Mouse (Mus musculus) kidney, adult 2 months (tissue): ENCODE results near the gene Fxr2. TPM values are rescaled to one million over a fixed set of nuclear protein-coding genes. Genes with fewer than 3 reads are reported as not detected.

Experiments used
- DNase-seq: peaks from one replicate; pipeline ENCODE4 v3.0.0; 2021
- H3K27ac ChIP-seq: fragments of 200-500 bp; 2 replicates; pipeline ENCODE4 v1.5.1; 2012; ENCODE audit warnings: low read depth, low read length, control low read depth, inconsistent platforms; ENCODE audit not compliant: insufficient read depth
- H3K27me3 ChIP-seq: fragments of 200-500 bp; replicated peaks from 2 replicates; pipeline ENCODE4 v1.6.1; 2012; ENCODE audit warnings: mild to moderate bottlenecking, moderate library complexity, low read length, inconsistent platforms; ENCODE audit not compliant: control insufficient read depth, insufficient read depth
- H3K36me3 ChIP-seq: fragments of 200-500 bp; 2 replicates; pipeline ENCODE4 v1.6.1; 2012; ENCODE audit warnings: mild to moderate bottlenecking, moderate library complexity, low read length, inconsistent platforms; ENCODE audit not compliant: control insufficient read depth, insufficient read depth
- H3K4me1 ChIP-seq: fragments of 200-500 bp; 2 replicates; pipeline ENCODE4 v1.6.1; 2011; ENCODE audit warnings: low read length; ENCODE audit not compliant: control insufficient read depth, insufficient read depth
- H3K4me3 ChIP-seq: fragments of 200-500 bp; 2 replicates; pipeline ENCODE4 v1.5.1; 2011; ENCODE audit warnings: mild to moderate bottlenecking, low read depth, low read length, control low read depth; ENCODE audit not compliant: insufficient read depth
- CTCF ChIP-seq: fragments of 200-500 bp; conservative IDR thresholded peaks from 2 replicates; pipeline ENCODE4 v1.5.1; 2011; ENCODE audit warnings: low read depth, mild to moderate bottlenecking, control low read depth, low read length, moderate library complexity, mixed read lengths; ENCODE audit not compliant: insufficient read depth, insufficient read length
- POLR2A ChIP-seq: fragments of 200-500 bp; IDR thresholded peaks from one replicate; pipeline ENCODE4 v1.6.1; 2011; ENCODE audit warnings: low read depth, low read length, control low read depth
- WGBS: fragments of 180-500 bp; shearing (Covaris S2); methylation state at CpG from one replicate; pipeline ENCODE4 v1.1.7; 2018; 5-methylcytosine and 5-hydroxymethylcytosine counted together
- polyA plus RNA-seq: library from polyadenylated mRNA; depleted of rRNA; stranded (reverse); fragments of >200 nt; gene quantifications from 2 replicates; pipeline ENCODE4 v1.2.3, GENCODE M21; 2012

Fxr2 gene
- polyA plus RNA-seq, 1 experiment, result 49.9 TPM

DNA sequence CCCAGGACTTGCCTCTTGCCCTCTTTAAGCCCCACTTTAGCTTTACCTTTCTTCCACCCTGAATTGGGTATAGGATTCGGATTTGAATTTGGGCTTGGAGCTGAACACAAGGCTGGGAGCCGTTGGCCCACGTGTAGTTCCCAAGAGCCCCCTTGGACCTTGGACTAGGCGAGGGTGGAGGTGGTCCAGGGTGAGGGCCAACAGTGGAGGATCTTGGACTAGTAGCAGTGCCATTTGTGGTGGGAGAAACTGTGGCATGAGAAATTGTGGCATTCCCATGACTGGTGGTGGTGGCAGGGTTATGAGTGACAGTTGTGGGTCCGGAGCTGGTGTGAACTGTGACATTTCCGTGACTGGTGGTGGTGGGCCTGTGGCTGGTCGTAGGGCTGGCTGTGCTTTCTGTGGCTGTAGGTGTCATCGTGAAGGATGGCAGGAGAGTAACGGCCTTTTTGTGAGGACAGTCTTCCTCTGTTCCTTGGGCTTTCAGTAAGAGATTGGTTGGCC lies 32.7 kb downstream of the Fxr2 start:
- DNase-seq, result no peak
- H3K27me3 ChIP-seq, result no peaks in the 10 kb centered on the region
- peaks cover 8% of the 10 kb centered on the region; the same call in 1 of the 2 replicates for H3K4me1 ChIP-seq
- peaks cover 6% of the 10 kb centered on the region; the same call in 1 of the 2 replicates for H3K36me3 ChIP-seq
- TF ChIP-seq POLR2A, result no peak
- no peak for TF ChIP-seq CTCF
- no peak overlapping the region for H3K4me3 ChIP-seq
- WGBS, result 70% methylated on average over 9 of the region's 9 CpGs
- no peak overlapping the region for H3K27ac ChIP-seq

DNA sequence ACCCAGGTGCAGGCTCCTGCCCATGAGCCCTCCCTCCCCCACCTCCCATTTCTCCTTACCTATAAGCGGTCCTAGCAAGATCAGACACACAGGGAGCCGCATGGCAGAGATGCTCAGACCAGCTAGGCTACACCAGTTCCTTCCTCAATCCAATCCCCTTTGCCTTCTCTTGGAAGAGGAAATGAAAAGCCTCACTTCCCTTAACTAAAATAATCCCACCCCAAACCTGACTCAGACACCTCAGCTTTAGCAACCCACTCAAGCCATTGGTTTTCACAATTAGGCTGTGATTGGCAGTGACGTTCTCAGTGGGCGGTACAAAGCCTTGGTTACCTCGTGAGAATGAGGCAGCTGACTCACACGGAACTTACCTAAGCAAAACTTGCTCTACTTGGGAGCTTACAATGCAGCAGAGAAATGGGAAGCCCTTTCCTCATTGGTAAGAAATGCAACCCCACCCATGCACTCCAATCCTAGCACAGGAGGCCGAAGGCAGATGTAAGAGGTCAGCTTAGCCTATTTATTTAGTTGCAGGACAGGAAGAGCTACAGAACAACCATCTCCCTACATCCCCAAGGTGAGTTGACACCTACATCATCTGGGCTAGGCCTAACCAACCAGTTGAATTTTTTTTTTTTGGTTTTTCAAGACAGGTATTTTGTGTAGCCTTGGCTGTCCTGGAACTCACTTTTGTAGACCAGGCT lies 33.3 kb downstream of the Fxr2 start, which contains the start of gene Cd68:
Gene Cd68 (minus strand): TSS at position 193 of the 704 bp plus-strand sequence.
- Histone ChIP-seq H3K4me1 (peaks cover 11% of the 10 kb centered on the region; the same call in 1 of the 2 replicates), H3K27ac (no peak within 1 kb of the TSS)
- WGBS, result 39% methylated on average over 7 of the region's 7 CpGs

DNA sequence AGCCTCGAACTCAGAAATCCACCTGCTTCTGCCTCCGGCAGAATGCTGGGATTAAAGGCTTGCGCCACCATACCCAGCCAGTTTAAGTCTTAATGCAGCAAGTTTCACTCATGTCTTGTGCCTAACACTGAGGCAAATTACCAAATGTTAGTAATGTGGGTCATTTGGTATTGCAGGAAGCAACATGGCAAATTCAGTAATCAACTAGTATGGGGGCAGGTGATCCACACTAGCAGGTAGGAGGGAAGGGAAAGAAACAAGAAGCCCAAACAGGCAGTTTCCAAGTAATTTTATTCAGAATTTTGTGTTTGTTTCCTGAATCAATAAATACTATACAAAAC lies 33.8 kb downstream of the Fxr2 start:
- 93% methylated on average over 3 of the region's 3 CpGs for WGBS
- Histone ChIP-seq H3K27ac (no peak overlapping the region), H3K4me1 (peaks cover 8% of the 10 kb centered on the region; the same call in 1 of the 2 replicates), H3K27me3 (no peaks in the 10 kb centered on the region), H3K36me3 (peaks cover 6% of the 10 kb centered on the region; the same call in 1 of the 2 replicates), H3K4me3 (no peak overlapping the region)
- no peak for DNase-seq
- TF ChIP-seq POLR2A (no peak), CTCF (no peak)

More for the DNA sequence above, 33.3 kb downstream of the Fxr2 start, which contains the start of gene Cd68:
- Histone ChIP-seq H3K4me3 (no peak within 1 kb of the TSS), H3K36me3 (peaks cover 6% of the 10 kb centered on the region; the same call in 1 of the 2 replicates), H3K27me3 (no peaks in the 10 kb centered on the region)
- TF ChIP-seq CTCF, result no peak
- no peak for TF ChIP-seq POLR2A
- DNase-seq, result peak; percentile 47

DNA sequence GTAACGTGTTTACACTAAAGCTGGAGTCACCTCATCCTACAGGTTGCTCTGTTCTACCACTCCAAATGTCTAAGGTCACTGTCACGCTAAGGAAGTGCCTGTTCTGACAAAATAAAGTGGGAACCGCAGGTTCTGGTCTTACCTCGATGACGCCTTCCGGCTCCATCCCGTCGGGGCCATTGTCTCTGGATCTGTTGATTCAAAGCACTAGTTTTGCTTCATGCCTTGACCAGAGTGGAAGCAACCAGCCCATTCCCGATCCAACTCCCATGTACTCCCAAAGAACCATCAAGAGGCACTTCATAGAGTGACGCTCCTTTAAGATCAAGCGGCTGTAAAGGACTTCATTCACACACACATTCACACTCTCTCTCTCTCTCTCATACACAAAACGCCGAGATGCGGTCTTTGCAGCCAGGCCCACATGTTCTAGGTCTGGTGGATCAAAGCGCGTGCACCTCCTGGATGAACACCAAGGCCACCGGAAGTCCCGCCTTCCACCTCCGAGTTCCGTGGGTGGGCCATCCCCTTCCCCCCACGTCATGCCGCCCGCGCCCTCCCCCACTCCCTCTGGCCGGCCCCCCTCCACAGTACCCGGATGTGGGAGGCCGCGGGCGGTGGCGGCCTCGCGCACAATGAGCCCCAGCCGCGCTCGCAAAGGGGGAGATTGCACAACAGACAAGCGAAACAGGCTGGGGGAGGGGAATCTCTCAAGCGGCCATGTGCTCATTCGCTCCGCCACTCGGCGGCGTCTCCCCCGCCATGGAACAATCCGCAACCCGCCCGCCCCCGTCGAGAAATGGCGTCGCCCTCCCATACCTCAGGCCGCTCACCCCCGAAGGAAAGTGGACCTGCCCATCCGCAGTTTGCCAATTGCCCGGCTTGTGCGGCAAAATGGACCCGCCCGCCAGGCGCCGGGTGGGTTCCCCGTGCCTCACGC lies 38.3 kb downstream of the Fxr2 start:
- Histone ChIP-seq H3K27ac (peak overlapping the region; percentile 97), H3K4me3 (peak overlapping the region; percentile 93), H3K36me3 (peaks cover 11% of the 10 kb centered on the region; the same call in 1 of the 2 replicates), H3K27me3 (no peaks in the 10 kb centered on the region), H3K4me1 (peaks cover 5% of the 10 kb centered on the region; the same call in 1 of the 2 replicates)
- peak; percentile 96 for DNase-seq
- WGBS, result under 1% methylated on average over 61 of the region's 61 CpGs
- TF ChIP-seq POLR2A, result peak; percentile 74
- TF ChIP-seq CTCF, result no peak

DNA sequence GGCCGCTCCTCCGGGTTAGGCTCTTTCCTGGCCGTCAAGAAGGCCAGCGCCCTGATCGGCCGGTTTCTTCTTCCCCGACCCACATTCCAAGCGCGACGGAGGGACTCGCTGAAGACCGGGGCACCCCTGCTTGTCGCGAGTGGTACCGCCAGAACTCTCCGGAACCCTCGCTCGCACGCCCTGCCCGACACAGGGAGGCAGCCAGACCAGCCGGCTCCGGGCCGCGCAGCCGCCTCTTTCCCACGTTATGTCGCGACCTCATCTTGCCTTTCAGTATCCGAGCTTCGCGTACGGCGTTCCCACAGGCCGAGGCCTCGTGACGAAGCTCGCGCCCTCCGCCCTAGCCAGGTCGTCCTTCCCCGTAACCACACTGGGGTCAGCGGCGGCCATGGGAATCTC lies 38.9 kb downstream of the Fxr2 start:
- Histone ChIP-seq H3K4me3 (peak overlapping the region; percentile 93), H3K27me3 (no peaks in the 10 kb centered on the region), H3K27ac (peak overlapping the region; percentile 97), H3K4me1 (peaks cover 5% of the 10 kb centered on the region; the same call in 1 of the 2 replicates), H3K36me3 (peaks cover 8% of the 10 kb centered on the region; the same call in 1 of the 2 replicates)
- TF ChIP-seq POLR2A (no peak), CTCF (no peak)
- DNase-seq, result no peak
- WGBS, result 2% methylated on average over 43 of the region's 43 CpGs

DNA sequence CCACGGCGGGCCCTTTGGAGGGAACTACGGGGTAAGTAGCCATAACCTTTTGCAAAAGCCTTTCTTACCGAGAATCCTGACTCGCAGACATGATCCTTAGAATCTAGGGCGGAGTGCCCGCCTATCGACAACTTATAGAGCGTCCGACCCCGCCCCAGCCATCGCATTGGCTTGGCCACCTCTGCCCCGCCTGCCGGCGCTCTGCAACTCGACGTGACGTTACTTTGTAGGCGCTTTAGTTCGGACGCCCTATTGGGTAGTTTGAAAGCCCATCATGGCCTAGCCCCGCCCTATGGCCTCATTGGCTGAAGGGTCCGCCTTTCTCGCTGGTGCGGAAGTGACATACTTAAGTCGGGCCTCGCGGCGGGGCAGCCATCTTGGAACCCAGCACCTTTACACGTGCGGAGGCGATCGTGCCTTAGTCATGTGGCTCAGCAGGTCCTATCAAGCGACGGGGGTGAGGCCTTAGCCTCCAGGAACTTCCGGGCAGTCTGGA lies 39.5 kb downstream of the Fxr2 start, which contains the start of gene Eif4a1:
Gene Eif4a1 (minus strand): TSS at position 213 of the 496 bp plus-strand sequence.
- H3K4me3 ChIP-seq, result peak within 1 kb of the TSS; percentile 93
- H3K36me3 ChIP-seq, result peaks cover 8% of the 10 kb centered on the region; the same call in 1 of the 2 replicates
- DNase-seq, result peak; percentile 100
- H3K27me3 ChIP-seq, result no peaks in the 10 kb centered on the region
- under 1% methylated on average over 36 of the region's 36 CpGs for WGBS
- H3K4me1 ChIP-seq, result peaks cover 5% of the 10 kb centered on the region; the same call in 1 of the 2 replicates
- H3K27ac ChIP-seq, result peak within 1 kb of the TSS; percentile 97
- peak; percentile 92 for TF ChIP-seq POLR2A
- TF ChIP-seq CTCF, result no peak
